Mouse (Mus musculus) heart, postnatal 25 days (tissue): ENCODE data around the gene Stag3. TPM values are rescaled to one million over a fixed set of nuclear protein-coding genes. Genes with fewer than 3 reads are reported as not detected.

ENCODE experiments used
- DNase-seq: peaks from one replicate; pipeline ENCODE4 v3.0.0; 2022; ENCODE audit warnings: low spot score
- intact Hi-C: fragments of 180-260 bp; cut with DNase I; formaldehyde crosslinking; loops from one replicate; pipeline ENCODE4 v1.15.1; 2025
- total RNA-seq, 2 experiments: library from RNA; stranded (reverse); gene quantifications; 2 replicates each; pipeline ENCODE4 v1.2.3; 2021

Stag3 gene
- total RNA-seq, 2 experiments from 2014 or later = not detected

- no peak for DNase-seq
- intact Hi-C loops = no loop called here
Observed at GRCm38 (mm10) chr5:138264207-138264578, 15.8 kb upstream of the Stag3 start.

GRCm38 (mm10) chr5:138265712-138266111, 14.3 kb upstream of the Stag3 start:
- intact Hi-C loops = no loop called here
- no peak for DNase-seq

- intact Hi-C loops = no loop called here
- no peak for DNase-seq
Observed at GRCm38 (mm10) chr5:138267114-138267513, 12.9 kb upstream of the Stag3 start.

DNA sequence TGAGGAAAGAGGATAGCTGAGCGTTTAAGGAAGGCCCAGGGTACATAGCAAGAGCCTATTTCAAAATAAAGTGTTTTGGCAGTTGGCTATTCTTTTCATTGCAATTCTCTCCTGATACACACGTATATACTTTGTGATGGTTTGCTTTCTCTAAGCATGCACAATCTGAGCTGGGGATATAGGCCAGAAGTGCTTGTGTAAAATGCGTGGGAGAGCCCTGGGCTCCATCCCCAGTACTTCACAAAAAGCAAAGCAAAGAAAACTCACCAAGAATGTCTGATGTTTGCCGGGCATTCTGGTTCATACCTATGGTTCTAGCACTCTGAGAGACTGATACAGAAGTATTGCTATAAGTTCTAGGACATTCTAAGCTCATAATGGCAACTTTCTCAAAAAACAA, 11.1 kb upstream of the Stag3 start:
- intact Hi-C loops = no loop called here
- no peak for DNase-seq

- no peak for DNase-seq
- intact Hi-C loops = no loop called here
Observed at GRCm38 (mm10) chr5:138271232-138271631, 8.8 kb upstream of the Stag3 start.

GRCm38 (mm10) chr5:138272409-138272923, 7.6 kb upstream of the Stag3 start, which contains the start of gene Gal3st4:
Gene Gal3st4 (minus strand): TSS chr5:138272840.
- no peak for DNase-seq
- intact Hi-C loops = no loop called here

GRCm38 (mm10) chr5:138274186-138274585, 5.9 kb upstream of the Stag3 start:
- DNase-seq = no peak
- intact Hi-C loops = no loop called here

DNA sequence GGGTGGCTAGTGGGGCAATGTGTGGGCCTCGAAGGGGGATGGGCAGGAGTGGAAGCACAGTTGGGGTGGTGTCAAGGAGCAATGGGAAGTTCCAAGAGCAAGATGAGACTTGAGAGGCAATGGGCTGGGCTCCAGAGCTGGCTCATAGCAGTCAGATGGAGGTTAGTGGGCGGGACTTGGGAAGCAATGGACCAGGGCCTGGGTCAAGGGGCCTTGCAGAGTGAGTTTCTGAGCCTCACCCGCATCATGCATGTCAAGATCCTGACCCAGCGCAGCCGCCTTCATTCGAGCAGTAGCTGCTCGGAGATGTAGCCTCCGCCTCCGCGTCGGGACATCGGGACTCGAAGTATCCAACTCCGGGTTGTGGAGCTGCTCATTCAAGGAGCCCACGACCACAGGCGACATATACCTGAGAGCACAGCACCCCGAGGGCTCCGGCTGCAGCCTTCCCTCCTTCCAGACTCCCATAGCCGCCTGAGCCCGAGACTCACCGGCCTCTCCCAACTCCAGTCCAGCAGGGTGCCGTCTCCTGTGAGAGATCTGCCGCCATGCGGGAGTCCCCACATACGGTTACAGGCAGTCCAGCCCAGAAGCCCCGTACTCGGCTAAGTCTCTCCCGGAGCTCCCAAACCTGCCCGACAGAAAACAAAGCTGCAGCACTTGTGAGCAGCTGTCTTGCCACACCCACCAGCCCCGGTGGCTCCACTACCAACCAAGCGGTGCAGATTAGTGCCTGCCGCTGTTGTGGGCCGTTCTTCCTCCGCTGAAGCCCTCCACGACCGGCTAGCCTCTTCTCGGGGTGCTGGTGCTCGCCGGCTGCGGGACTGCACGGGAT, 4.6 kb upstream of the Stag3 start:
- DNase-seq = no peak
- intact Hi-C loops = no loop called here

DNA sequence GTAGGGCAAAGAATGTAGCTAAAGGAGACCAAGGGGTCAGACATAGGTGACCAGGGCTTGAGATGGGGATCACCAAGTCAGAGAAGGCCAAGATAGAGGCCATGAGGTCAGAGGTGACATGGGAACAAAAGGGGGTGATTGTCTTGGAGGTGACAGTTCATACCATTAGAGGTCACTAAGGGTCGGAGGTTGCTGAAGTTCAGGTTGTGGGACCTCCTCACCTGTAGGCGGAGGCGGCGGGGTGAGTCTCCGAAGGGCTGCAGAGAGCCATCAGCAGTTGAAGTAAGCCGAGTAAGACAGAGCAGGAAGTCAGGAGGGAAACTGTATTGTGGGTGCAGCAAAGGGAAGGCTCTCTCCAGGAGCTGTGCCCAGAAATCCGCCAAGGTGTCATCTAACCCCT, 2.0 kb upstream of the Stag3 start:
- intact Hi-C loops = no loop called here
- no peak for DNase-seq

DNA sequence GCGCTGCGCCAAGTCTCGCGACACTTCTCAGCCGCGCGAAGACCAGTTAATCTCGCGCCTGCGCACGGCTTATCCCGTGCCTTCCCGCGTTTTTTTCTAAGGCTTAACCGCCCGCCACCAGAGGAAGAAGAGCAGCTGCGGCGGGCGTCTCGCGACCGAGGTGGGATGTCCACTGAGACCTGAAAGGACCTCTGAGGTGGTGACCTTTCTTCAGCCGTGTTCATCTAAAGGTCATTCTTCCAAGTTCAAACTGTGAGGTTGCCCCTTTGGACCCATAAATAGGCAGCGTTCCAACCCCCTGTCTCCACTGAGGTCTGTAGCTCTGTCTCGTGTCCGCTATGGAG, 357 bp downstream of the Stag3 start:
- intact Hi-C loops = no loop called here
- no peak for DNase-seq

DNA sequence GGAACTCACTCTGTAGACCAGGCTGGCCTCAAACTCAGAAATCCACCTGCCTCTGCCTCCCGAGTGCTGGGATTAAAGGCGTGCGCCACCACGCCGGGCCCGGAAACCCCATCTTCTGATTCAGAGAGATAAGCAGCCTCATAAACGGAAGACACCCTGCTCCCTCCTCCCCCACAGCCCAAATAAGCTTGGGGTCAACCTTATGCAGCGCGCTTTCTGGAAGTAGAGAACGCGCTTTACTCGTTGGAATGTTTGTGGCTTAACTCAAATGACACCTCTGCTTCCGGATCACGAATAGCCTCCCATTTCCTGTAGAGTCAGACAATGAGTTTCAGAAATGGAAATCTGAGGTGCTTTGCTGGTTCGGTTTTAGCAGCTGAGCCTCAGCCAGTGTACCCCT, 789 bp downstream of the Stag3 start:
- intact Hi-C loops = no loop called here

DNA sequence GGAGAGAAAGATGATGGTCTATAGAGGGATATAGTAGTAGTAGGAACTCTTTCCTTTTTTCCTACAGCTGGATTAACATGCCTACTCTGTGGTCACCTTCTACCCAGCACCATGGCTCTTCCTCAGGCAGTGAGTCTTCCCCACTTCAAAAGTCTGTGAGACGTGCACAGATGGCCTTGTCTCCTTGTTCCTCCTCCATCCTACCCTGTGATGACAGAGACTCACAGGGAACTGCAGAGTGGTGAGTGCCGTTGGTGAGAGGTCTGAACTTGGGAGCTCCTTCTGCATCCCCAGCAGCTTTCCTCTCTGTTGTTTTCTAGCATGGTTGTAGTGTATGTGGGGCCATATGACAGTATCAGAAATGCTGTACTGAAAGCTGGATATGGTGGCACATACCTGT, 1.8 kb downstream of the Stag3 start:
- intact Hi-C loops = no loop called here
- DNase-seq = no peak

More for the DNA sequence above, 789 bp downstream of the Stag3 start:
- no peak for DNase-seq

DNA sequence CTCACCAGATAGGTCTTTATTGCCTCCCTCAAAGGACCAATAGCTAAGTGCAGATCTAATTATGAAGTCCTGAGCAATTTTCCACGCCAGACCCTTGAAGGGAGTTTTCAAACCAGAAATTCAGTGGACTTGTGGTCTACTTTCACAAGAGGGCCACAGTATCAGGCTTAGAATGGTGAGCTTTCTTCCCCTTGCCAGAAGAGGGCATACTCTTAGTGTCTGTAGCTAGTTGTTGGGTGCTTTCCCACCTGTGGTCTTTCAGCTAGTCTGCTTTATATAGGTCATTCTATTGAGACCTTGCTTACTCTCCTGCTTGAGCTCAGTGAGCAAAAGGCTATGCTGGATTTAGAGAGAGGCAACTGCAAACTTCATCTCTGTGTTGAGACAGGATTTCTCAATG, 3.5 kb downstream of the Stag3 start:
- intact Hi-C loops = no loop called here
- no peak for DNase-seq

GRCm38 (mm10) chr5:138287861-138288260, 7.8 kb downstream of the Stag3 start:
- no peak for DNase-seq
- intact Hi-C loops = no loop called here

GRCm38 (mm10) chr5:138291638-138292037, 11.6 kb downstream of the Stag3 start:
- intact Hi-C loops = no loop called here
- DNase-seq = no peak

DNA sequence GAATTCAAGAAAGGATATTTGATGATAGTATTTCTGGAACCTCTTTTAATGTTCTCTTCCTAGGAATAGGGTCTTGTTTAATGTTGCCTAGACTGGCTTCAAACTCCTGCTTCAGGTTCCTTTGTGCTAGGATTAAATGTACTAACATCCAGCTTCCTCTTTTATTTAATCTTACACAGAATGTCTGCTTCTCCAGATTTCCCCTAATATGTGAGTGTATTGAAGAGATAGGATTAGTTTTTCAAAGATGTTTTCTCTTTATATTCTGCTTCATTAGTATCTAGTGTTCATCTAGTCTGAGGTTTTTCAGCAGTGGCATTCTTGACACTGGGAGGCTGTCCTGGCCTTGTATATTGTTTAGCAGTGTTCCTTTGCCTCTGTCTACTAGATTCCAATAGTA, 14.1 kb downstream of the Stag3 start:
- DNase-seq = no peak
- intact Hi-C loops = no loop called here

DNA sequence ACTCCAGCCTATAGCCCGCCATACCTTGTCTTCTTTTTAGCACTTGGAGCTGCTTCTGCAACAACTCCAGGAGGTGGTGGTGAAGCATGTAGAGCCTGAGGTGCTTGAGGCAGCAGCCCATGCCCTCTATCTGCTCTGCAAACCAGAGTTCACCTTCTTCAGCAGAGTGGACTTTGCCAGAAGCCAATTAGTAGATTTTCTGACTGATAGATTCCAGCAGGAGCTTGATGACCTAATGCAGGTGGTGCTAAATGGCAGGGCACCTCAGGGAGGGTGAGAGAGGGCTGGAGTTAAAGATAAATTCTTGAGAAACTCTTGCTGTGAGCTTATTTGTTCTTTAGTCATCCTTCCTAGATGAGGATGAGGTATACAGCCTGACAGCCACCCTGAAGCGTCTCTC, 19.6 kb downstream of the Stag3 start:
- intact Hi-C loops = no loop called here
- DNase-seq = no peak

DNA sequence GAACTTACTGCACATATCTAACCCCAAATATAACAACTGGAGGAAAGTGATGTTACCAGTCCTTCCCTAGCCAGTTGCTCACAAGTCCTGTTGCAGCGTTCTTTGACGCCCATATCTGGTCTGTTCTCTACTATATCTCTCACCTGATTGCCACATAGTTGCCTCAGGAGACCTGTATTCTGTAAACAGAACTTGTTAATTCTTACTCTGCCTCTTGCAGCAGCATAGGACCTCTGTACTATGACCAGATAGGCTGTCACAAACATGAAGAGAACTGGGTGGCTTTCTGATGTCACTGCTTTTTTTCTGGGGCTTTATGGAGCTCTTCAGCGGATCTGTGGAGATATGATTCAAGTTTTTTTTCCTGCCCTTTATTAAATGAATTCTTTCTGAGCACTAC, 32.8 kb downstream of the Stag3 start:
- no peak for DNase-seq
- intact Hi-C loops = no loop called here

GRCm38 (mm10) chr5:138341661-138342060, 61.6 kb downstream of the Stag3 start, which contains the start of gene Pvrig:
Gene Pvrig (plus strand): TSS chr5:138341961.
- intact Hi-C loops = no loop called here
- DNase-seq = no peak

- intact Hi-C loops = no loop called here
- no peak for DNase-seq
Observed at GRCm38 (mm10) chr5:138343216-138343615, 63.2 kb downstream of the Stag3 start.
